Mouse (Mus musculus) heart, embryonic 16.5 days (tissue): ENCODE results near the gene Zfp69. TPM values are rescaled to one million over a fixed set of nuclear protein-coding genes. Genes with fewer than 3 reads are reported as not detected.

Experiments used
- ATAC-seq: fragments of 200-750 bp; cut with Nextera tagmentation; replicated peaks from 2 replicates; pipeline ENCODE4 v1.8.0; 2017; ENCODE audit warnings: moderate number of reproducible peaks; ENCODE audit not compliant: insufficient read depth, low FRiP score; ENCODE audit errors: extremely low read depth
- H3K27ac ChIP-seq: fragments of 300-500 bp; sonication (generic); 2 replicates; pipeline ENCODE4 v1.5.1; 2014; ENCODE audit warnings: mild to moderate bottlenecking, low read length, control low read depth, moderate library complexity
- H3K27me3 ChIP-seq: fragments of 300-500 bp; sonication (generic); 2 replicates; pipeline ENCODE4 v1.6.1; 2014; ENCODE audit warnings: low read length, mixed read lengths; ENCODE audit not compliant: control insufficient read depth, insufficient read depth
- H3K36me3 ChIP-seq: fragments of 300-500 bp; sonication (generic); 2 replicates; pipeline ENCODE4 v1.6.1; 2014; ENCODE audit not compliant: control insufficient read depth, insufficient read depth
- H3K4me1 ChIP-seq: fragments of 300-500 bp; sonication (generic); 2 replicates; pipeline ENCODE4 v1.6.1; 2014; ENCODE audit warnings: low read length, mixed read lengths; ENCODE audit not compliant: control insufficient read depth, insufficient read depth
- H3K4me2 ChIP-seq: fragments of 300-500 bp; sonication (generic); 2 replicates; pipeline ENCODE4 v1.6.1; 2014; ENCODE audit warnings: low read depth, mild to moderate bottlenecking, control low read depth, low read length
- H3K4me3 ChIP-seq: fragments of 300-500 bp; sonication (generic); 2 replicates; pipeline ENCODE4 v1.5.1; 2014; ENCODE audit warnings: mild to moderate bottlenecking, control low read depth, low read length
- H3K9ac ChIP-seq: fragments of 300-500 bp; sonication (generic); 2 replicates; pipeline ENCODE4 v1.6.1; 2014; ENCODE audit warnings: low read length, control low read depth
- H3K9me3 ChIP-seq: fragments of 300-500 bp; sonication (generic); replicated peaks from 2 replicates; pipeline ENCODE4 v1.6.1; 2016; ENCODE audit warnings: low read length; ENCODE audit not compliant: control insufficient read depth
- WGBS: fragments of 180-500 bp; shearing (Covaris S2); extraction: QIAGEN DNeasy Blood & Tissue Kit; methylation state at CpG from one replicate; pipeline ENCODE4 v1.1.7; 2014; 5-methylcytosine and 5-hydroxymethylcytosine counted together
- polyA plus RNA-seq: library from polyadenylated mRNA; unstranded; fragments of >200 nt; fragmentation: Nextera tagmentation; extraction: Ambion mirVana; gene quantifications from 2 replicates; pipeline ENCODE4 v1.2.1, GENCODE M21; 2015

Zfp69 gene
- polyA plus RNA-seq, 1 experiment from 2014 or later: 10.3 TPM

DNA sequence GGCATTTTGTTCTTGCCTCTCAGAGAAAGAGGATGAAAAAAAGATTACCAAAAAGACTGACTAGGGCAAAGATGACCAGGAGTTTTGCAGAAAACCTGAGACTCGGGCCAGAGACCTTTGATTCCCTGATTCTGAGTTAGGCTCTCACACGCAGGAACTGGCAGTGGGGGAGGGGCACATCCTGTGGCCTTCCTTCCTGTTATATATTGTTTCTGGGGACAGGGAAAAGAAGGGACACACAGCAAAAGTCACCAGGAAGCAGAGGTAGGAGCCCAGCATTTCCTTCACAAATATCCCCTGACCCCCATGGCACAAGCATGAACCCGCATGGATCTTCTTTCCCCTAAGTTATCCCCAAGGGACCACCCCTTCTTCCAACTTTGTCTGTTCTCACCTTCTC is 2.6 kb downstream of the Zfp69 start:
- H3K27ac ChIP-seq: peak overlapping the region; percentile 66
- no peaks in the 10 kb centered on the region for H3K27me3 ChIP-seq
- peaks cover 8% of the 10 kb centered on the region for H3K4me1 ChIP-seq
- peak overlapping the region; percentile 41 for H3K4me2 ChIP-seq
- ATAC-seq: no peak
- peaks cover 20% of the 10 kb centered on the region for H3K36me3 ChIP-seq
- WGBS: 47% methylated on average over 3 of the region's 3 CpGs
- H3K4me3 ChIP-seq: peak overlapping the region; percentile 30
- H3K9ac ChIP-seq: peak overlapping the region; percentile 18; the same call in 1 of the 2 replicates
- H3K9me3 ChIP-seq: no peaks in the 10 kb centered on the region

DNA sequence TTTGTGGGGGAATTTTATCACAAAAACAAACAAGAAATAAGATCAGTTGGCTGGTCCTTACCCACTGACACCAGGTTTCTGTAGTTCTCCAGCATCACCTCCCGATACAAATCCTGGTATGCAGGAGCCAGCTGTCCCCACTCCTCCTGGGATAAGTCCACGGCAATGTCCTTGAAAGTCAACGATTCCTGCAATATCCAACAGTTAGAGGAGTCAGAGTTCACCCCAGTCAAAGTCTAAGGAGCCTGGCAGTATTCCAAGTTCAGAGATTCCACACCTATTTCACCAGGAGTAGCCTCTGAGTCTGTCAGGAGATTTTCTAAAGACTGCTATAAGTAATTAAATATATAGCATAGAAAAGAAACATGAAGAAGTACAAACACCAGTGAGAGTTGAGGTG is 16.5 kb downstream of the Zfp69 start:
- WGBS: 51% methylated on average over 3 of the region's 3 CpGs
- H3K27me3 ChIP-seq: no peaks in the 10 kb centered on the region
- no peak overlapping the region for H3K4me3 ChIP-seq
- H3K9ac ChIP-seq: no peak overlapping the region
- no peak overlapping the region for H3K4me2 ChIP-seq
- peaks cover 10% of the 10 kb centered on the region for H3K9me3 ChIP-seq
- no peak for ATAC-seq
- no peak overlapping the region for H3K27ac ChIP-seq
- no peaks in the 10 kb centered on the region for H3K4me1 ChIP-seq
- H3K36me3 ChIP-seq: peaks cover 22% of the 10 kb centered on the region

DNA sequence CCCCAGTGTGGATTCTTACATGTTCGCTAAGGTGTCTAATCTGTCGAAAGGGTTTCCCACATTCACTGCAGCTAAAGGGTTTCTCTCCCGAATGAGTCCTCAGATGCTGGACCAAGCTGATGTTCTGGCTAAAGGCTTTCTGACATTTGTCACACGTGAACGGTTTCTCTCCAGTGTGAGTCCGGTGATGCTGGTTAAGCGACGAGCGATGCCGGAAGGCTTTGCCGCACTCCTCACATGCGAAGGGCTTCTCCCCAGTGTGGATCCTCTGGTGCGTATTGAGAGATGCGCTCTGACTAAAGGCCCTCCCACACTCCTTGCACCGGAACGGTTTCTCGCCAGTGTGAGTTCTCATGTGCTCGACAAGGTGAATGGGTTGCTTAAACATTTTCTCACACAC is 20.8 kb downstream of the Zfp69 start:
- no peak overlapping the region for H3K27ac ChIP-seq
- no peaks in the 10 kb centered on the region for H3K4me1 ChIP-seq
- WGBS: 93% methylated on average over 18 of the region's 18 CpGs
- no peak for ATAC-seq
- H3K4me3 ChIP-seq: no peak overlapping the region
- H3K4me2 ChIP-seq: no peak overlapping the region
- H3K9ac ChIP-seq: no peak overlapping the region
- no peaks in the 10 kb centered on the region for H3K27me3 ChIP-seq
- peaks cover 22% of the 10 kb centered on the region for H3K36me3 ChIP-seq
- H3K9me3 ChIP-seq: peaks cover 10% of the 10 kb centered on the region

DNA sequence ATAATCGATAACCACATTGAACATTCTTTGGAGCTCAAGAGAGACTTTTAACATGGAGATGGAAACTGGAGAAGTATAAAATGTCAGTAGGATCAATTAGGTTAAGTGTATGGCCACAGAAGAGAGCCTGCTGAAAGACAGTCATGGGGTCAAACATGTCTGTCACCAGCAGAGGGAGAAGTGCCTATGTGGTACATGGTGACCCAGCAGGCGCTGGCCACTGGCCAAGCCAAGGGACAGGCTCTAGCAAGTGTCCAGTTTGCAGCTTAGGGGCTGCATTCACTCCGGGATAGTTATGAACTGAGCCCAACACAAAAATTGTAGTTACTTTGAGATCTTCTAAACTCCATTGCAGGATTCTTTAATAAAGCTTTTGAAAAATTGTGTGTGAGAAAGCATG is 22.8 kb downstream of the Zfp69 start:
- WGBS: 81% methylated on average over 3 of the region's 3 CpGs
- Histone ChIP-seq H3K27me3 (no peaks in the 10 kb centered on the region), H3K9me3 (peaks cover 10% of the 10 kb centered on the region), H3K4me2 (no peak overlapping the region), H3K4me1 (peaks cover 8% of the 10 kb centered on the region; the same call in 1 of the 2 replicates), H3K27ac (no peak overlapping the region), H3K4me3 (no peak overlapping the region), H3K9ac (no peak overlapping the region), H3K36me3 (peaks cover 16% of the 10 kb centered on the region)
- ATAC-seq: no peak

DNA sequence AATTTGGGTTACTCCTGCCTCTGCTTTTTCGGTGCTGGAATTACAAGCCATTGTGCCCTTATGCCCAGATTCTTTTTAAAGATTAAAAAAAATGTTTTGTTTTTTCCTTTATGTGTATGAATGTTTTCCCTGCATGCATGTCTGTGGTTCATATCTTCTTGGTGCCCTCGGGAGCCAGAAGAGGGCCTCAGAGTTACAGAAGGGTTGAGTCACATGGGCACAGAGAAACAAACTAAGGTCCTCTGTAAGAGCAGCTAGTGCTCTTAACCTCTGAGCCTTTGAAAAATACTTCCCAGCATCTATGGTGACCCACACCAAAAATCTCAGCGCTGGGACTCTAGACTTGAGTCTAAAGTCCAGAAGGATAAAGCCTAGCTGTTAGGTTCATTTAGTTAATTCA is 26.1 kb downstream of the Zfp69 start:
- Histone ChIP-seq H3K4me3 (peak overlapping the region; percentile 62), H3K27me3 (no peaks in the 10 kb centered on the region), H3K9me3 (peaks cover 2% of the 10 kb centered on the region), H3K27ac (peak overlapping the region; percentile 93), H3K9ac (peak overlapping the region; percentile 76), H3K36me3 (peaks cover 21% of the 10 kb centered on the region), H3K4me2 (peak overlapping the region; percentile 80), H3K4me1 (peaks cover 12% of the 10 kb centered on the region; the same call in 1 of the 2 replicates)
- peak; percentile 63; the same call in 1 of the 2 replicates for ATAC-seq
- 15% methylated on average over 3 of the region's 3 CpGs for WGBS

DNA sequence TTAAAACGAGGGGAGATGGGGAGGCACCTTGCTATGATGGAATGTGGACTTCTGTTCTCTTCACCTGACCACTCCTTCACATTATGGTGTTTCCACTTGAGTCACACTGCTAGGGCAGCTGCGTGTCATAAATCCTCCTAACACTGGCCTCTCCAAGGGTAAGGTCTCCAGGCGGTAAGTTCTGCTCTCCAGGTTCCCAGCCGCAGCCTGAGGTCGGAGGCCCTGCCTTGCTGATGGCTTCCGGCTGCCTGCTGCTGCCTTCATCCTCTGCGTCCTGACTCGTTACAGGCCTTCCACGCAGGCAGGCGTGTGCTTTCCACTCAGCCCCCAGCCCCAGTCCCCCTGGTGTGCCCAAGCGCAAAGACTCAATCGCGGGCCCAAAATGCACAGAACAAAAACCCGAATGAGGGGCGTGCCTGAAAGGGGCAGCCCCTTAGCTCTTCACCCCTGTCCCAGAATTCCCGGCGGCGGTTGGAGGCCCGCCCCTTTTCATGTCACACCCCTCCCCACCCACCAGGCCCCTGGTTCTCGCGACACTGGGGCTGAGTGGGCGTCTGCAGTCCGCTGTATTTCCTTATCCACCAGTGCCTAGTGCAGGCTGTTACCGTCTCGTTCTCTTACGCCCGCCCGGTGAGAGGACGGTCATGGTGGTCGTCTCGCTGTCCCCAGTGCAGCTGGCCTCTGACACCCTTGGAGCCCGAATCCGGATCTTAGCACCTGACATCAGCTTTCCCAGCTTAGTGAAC is 26.8 kb downstream of the Zfp69 start, which contains the start of gene Exo5:
Gene Exo5 (minus strand): TSS at position 464 of the 746 bp plus-strand sequence.
- WGBS: under 1% methylated on average over 33 of the region's 33 CpGs
- Histone ChIP-seq H3K9me3 (no peaks in the 10 kb centered on the region), H3K27me3 (no peaks in the 10 kb centered on the region), H3K27ac (peak within 1 kb of the TSS; percentile 93), H3K4me3 (peak within 1 kb of the TSS; percentile 62), H3K4me2 (peak within 1 kb of the TSS; percentile 80), H3K36me3 (peaks cover 22% of the 10 kb centered on the region), H3K4me1 (peaks cover 12% of the 10 kb centered on the region; the same call in 1 of the 2 replicates), H3K9ac (peak within 1 kb of the TSS; percentile 76)
- ATAC-seq: peak; percentile 99

DNA sequence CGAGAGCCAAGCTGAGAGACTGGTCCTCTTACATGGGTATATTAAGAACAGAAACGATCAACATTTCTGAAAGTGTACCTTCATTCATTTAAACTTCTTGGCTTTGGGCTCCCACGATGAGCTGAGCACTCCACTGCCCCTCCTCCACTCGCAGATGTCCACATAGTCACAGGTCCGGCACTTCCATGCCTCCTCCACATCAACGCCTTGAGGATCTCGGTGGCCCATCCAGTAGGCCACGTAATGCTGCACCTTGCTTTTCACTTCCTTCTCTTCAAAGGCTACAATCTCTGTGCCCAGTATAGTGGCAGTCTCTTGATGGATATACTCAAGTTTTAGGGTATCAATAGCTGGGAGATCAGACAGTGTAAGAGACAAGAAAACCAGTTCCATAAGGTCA is 30.0 kb downstream of the Zfp69 start:
- ATAC-seq: no peak
- Histone ChIP-seq H3K4me1 (peaks cover 12% of the 10 kb centered on the region; the same call in 1 of the 2 replicates), H3K9ac (no peak overlapping the region), H3K36me3 (peaks cover 22% of the 10 kb centered on the region), H3K27ac (no peak overlapping the region), H3K9me3 (no peaks in the 10 kb centered on the region), H3K27me3 (no peaks in the 10 kb centered on the region), H3K4me2 (no peak overlapping the region), H3K4me3 (no peak overlapping the region)
- 90% methylated on average over 8 of the region's 8 CpGs for WGBS

DNA sequence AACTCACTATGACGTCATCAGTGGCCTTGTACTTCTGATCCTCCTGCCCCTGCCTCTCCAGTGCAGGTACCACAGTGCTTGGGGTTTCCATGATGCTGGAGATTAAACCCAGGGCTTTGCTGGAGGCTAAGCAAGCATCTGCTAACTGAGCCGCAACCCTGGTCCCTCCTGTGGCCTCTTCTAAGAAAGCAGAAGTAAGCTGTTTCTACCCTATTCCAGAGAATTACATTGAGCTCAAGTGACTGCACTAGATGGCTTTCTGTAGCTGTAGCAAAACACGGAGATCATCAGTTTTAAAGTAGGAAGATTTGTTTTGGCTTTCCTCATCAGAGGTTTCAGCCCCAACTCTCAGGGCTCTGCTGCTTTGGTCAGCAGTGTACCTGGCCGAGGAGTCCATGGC is 37.0 kb downstream of the Zfp69 start:
- Histone ChIP-seq H3K4me2 (no peak overlapping the region), H3K27ac (no peak overlapping the region), H3K36me3 (no peaks in the 10 kb centered on the region), H3K9ac (no peak overlapping the region), H3K27me3 (no peaks in the 10 kb centered on the region), H3K9me3 (no peaks in the 10 kb centered on the region), H3K4me1 (no peaks in the 10 kb centered on the region), H3K4me3 (no peak overlapping the region)
- ATAC-seq: no peak
- 71% methylated on average over 4 of the region's 4 CpGs for WGBS

DNA sequence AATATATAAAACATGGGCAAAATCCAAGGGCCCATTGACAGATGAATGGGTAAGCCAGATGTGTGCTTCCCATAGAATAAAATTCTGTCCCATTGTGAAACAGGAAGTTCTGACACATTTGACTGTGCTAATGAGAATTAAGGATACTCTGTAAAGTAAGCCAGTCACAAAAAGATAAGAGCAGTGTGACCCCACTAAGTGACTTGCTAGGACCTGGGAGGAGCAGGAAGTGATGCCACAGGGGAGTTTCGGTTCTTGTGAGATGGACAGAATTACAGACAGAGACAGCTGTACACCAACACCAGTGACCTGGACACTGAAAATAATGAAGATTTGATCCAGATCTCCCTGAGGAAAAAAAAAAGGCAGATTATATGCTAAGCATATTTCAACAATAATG is 37.6 kb downstream of the Zfp69 start:
- no peaks in the 10 kb centered on the region for H3K4me1 ChIP-seq
- H3K4me2 ChIP-seq: no peak overlapping the region
- 65% methylated on average over 1 of the region's 1 CpGs for WGBS
- no peaks in the 10 kb centered on the region for H3K27me3 ChIP-seq
- H3K36me3 ChIP-seq: no peaks in the 10 kb centered on the region
- H3K9ac ChIP-seq: no peak overlapping the region
- H3K4me3 ChIP-seq: no peak overlapping the region
- H3K27ac ChIP-seq: no peak overlapping the region
- no peak; the same call in 1 of the 2 replicates for ATAC-seq
- no peaks in the 10 kb centered on the region for H3K9me3 ChIP-seq
